Mouse (Mus musculus): ENCODE data around the gene Gm13871. TPM values are rescaled to one million over a fixed set of nuclear protein-coding genes. Genes with fewer than 3 reads are reported as not detected.
"Not testable (repeated sequence)": the region's sequence is repeated elsewhere in the genome, so short reads cannot be mapped to it uniquely, and the experiment has no call there.

The Gm13871 gene
- polyA plus RNA-seq (2012; ENCODE audit: insufficient read depth, insufficient read length, low replicate concordance, missing spikeins) = not detected in 2 replicates

DNA sequence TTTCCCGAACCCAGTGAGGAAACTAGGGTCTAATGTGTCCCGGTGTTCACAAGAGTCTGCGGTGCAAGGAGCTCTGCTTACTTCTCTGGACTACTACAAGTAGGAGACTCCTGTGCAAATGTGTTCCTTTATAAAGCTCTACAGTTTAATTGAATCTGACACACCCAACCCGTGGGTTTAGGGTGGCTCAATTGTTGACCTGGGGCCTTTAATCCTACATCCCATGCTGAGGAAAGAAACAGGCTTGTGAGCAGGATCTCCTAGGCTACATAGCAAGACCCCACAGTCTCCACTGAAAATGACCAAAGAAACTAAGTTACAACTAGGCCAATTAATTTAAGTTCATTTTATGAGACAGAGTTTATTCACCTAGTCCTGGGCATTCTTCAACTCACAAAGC, at the start of gene Gm13871:
Gene Gm13871 (minus strand): TSS at position 101 of the 400 bp plus-strand sequence.
- not testable (repeated sequence) for H3K27ac ChIP-seq (ENCODE audit: insufficient read depth, low read depth, low read length); H3K4me1 ChIP-seq (ENCODE audit: control insufficient read depth, insufficient read depth, low read length); H3K4me3 ChIP-seq (ENCODE audit: insufficient read depth, low read depth, low read length)
- no CpG with 5 or more reads among the region's 4 CpGs for WGBS

DNA sequence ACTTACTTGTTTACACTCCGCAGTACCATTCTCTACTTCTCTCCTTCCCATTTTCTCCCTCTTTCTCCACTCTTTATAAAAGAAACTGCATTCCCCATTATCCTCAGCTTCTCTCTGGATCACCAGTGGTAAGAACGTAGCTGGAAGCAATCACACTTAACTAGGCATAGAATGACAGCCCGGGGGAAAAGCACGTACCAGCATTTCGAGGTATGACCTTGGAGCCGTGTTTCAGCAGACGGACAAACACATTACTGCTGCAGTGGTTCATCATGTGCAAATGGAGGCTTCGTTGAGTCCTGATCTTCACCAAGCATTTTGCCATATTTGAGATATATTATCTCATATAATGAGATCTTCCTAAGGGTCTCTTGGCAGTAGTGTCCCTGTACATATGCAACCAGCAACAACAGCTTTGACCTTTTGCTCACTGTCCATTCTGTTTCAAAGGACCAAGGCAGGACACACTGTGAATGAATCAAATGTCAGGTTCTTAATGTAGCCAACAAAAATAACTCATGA, 44.7 kb upstream of the Gm13871 start, which contains the start of gene 2310002L09Rik:
Gene 2310002L09Rik (minus strand): TSS at position 472 of the 522 bp plus-strand sequence.
- no peaks in the 10 kb centered on the region for H3K4me1 ChIP-seq (ENCODE audit: control insufficient read depth, insufficient read depth, low read length)
- no peak within 1 kb of the TSS for H3K4me3 ChIP-seq (ENCODE audit: insufficient read depth, low read depth, low read length)
- H3K27ac ChIP-seq (ENCODE audit: insufficient read depth, low read depth, low read length) = no peak within 1 kb of the TSS
- WGBS = 91% methylated on average over 8 of the region's 8 CpGs
- no peak for TF ChIP-seq CTCF (IDR thresholded peaks at IDR 0.05; ENCODE audit: insufficient read depth, low read depth, low read length)
- no peak for TF ChIP-seq POLR2A (IDR thresholded peaks at IDR 0.05; ENCODE audit: insufficient read depth, low read depth, low read length)

DNA sequence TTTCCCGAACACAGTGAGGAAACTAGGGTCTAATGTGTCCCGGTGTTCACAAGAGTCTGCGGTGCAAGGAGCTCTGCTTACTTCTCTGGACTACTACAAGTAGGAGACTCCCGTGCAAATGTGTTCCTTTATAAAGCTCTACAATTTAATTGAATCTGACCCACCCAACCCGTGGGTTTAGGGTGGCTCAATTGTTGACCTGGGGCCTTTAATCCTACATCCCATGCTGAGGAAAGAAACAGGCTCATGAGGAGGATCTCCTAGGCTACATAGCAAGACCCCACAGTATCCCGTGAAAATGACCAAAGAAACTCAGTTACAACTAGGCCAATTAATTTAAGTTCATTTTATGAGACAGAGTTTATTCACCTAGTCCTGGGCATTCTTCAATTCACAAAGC, 14.9 kb upstream of the Gm13871 start, which contains the start of gene Gm11756:
Gene Gm11756 (minus strand): TSS at position 101 of the 400 bp plus-strand sequence.
- H3K27ac ChIP-seq (ENCODE audit: insufficient read depth, low read depth, low read length); H3K4me3 ChIP-seq (ENCODE audit: insufficient read depth, low read depth, low read length); H3K4me1 ChIP-seq (ENCODE audit: control insufficient read depth, insufficient read depth, low read length): not testable (repeated sequence)
- 83% methylated on average over 6 of the region's 6 CpGs for WGBS

DNA sequence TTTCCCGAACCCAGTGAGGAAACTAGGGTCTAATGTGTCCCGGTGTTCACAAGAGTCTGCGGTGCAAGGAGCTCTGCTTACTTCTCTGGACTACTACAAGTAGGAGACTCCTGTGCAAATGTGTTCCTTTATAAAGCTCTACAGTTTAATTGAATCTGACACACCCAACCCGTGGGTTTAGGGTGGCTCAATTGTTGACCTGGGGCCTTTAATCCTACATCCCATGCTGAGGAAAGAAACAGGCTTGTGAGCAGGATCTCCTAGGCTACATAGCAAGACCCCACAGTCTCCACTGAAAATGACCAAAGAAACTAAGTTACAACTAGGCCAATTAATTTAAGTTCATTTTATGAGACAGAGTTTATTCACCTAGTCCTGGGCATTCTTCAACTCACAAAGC, 14.7 kb downstream of the Gm13871 start, which contains the start of gene Gm11757:
Gene Gm11757 (minus strand): TSS at position 101 of the 400 bp plus-strand sequence.
- H3K4me3 ChIP-seq (ENCODE audit: insufficient read depth, low read depth, low read length); H3K4me1 ChIP-seq (ENCODE audit: control insufficient read depth, insufficient read depth, low read length); H3K27ac ChIP-seq (ENCODE audit: insufficient read depth, low read depth, low read length): not testable (repeated sequence)
- no CpG with 5 or more reads among the region's 4 CpGs for WGBS

DNA sequence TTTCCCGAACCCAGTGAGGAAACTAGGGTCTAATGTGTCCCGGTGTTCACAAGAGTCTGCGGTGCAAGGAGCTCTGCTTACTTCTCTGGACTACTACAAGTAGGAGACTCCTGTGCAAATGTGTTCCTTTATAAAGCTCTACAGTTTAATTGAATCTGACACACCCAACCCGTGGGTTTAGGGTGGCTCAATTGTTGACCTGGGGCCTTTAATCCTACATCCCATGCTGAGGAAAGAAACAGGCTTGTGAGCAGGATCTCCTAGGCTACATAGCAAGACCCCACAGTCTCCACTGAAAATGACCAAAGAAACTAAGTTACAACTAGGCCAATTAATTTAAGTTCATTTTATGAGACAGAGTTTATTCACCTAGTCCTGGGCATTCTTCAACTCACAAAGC, 29.6 kb downstream of the Gm13871 start, which contains the start of gene Gm11758:
Gene Gm11758 (minus strand): TSS at position 101 of the 400 bp plus-strand sequence.
- H3K4me3 ChIP-seq (ENCODE audit: insufficient read depth, low read depth, low read length); H3K4me1 ChIP-seq (ENCODE audit: control insufficient read depth, insufficient read depth, low read length); H3K27ac ChIP-seq (ENCODE audit: insufficient read depth, low read depth, low read length): not testable (repeated sequence)
- WGBS = no CpG with 5 or more reads among the region's 4 CpGs

Other genes starting within 250 kb of the Gm13871 start
- not detected in 2 replicates for gene Gm11239, start 237.6 kb downstream of the Gm13871 start, polyA plus RNA-seq (2012; ENCODE audit: insufficient read depth, insufficient read length, low replicate concordance, missing spikeins)
- gene Gm428, start 222.4 kb downstream of the Gm13871 start, polyA plus RNA-seq (2012; ENCODE audit: insufficient read depth, insufficient read length, low replicate concordance, missing spikeins) = not detected in 2 replicates
- gene Rasef, start 115.0 kb downstream of the Gm13871 start, polyA plus RNA-seq (2012; ENCODE audit: insufficient read depth, insufficient read length, low replicate concordance, missing spikeins) = not detected in 2 replicates
- not detected in 2 replicates for gene Gm11758, start 29.7 kb downstream of the Gm13871 start, polyA plus RNA-seq (2012; ENCODE audit: insufficient read depth, insufficient read length, low replicate concordance, missing spikeins)
- gene Gm11757, start 14.8 kb downstream of the Gm13871 start, polyA plus RNA-seq (2012; ENCODE audit: insufficient read depth, insufficient read length, low replicate concordance, missing spikeins) = not detected in 2 replicates
- not detected in 2 replicates for gene Gm11756, start 14.8 kb upstream of the Gm13871 start, polyA plus RNA-seq (2012; ENCODE audit: insufficient read depth, insufficient read length, low replicate concordance, missing spikeins)
- gene 2310002L09Rik, start 44.9 kb upstream of the Gm13871 start, polyA plus RNA-seq (2012; ENCODE audit: insufficient read depth, insufficient read length, low replicate concordance, missing spikeins) = not detected in 2 replicates
- not detected in 2 replicates for gene Frmd3, start 107.5 kb upstream of the Gm13871 start, polyA plus RNA-seq (2012; ENCODE audit: insufficient read depth, insufficient read length, low replicate concordance, missing spikeins)